Mouse (Mus musculus) liver, embryonic 14.5 days (tissue): ENCODE results near the gene Kif26b.

Experiments
- CTCF ChIP-seq: IDR thresholded peaks from 2 replicates; pipeline ENCODE4 v1.5.1; 2016; ENCODE audit warnings: antibody characterized with exemption, low read depth, control low read depth
- EP300 ChIP-seq: IDR thresholded peaks from 2 replicates; pipeline ENCODE4 v1.6.1; 2016; ENCODE audit warnings: antibody characterized with exemption, low read depth

- TF ChIP-seq EP300 (no peak), CTCF (no peak)
Measured at GRCm38 (mm10) chr1:178838696-178839320, 309.9 kb downstream of the Kif26b start.
